Mouse (Mus musculus): Measurements from ENCODE around the gene Olfr1420.

DNA sequence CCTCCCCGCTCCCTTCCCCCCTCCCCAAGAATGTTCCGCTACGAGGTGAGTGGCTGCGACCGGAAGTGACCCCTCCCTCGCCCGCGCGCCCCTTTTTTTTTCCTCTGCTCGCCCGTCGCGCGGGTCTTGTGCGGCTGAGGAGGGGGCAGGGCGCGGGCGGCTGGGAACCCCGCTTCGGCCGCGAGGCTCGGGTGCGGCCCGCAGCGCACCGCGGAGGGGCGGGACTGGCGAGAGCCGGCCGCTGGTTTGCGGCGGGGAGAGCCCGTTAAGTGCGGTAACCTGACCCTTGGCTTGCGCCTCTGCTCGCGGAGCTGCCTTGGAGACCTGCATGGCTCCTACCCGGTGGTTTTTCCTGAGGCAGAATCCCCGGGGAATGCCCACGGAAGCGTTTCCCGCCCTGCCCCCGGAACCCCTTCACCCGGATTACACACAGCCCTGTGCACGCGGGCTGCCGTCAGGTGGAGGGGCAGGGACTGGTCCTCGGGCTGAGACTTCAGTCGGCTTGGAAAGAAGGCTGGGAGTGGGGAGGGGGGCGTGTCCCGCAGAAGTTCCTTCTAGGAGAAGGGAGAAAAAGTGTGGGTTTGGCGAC lies 26.3 kb downstream of the Olfr1420 start:
- no peak for TF ChIP-seq CTCF (IDR thresholded peaks at IDR 0.05; ENCODE audit: low read depth, low read length)
- no peak for TF ChIP-seq POLR2A (IDR thresholded peaks at IDR 0.05; ENCODE audit: borderline replicate concordance, low read depth, low read length)

All from bone marrow macrophage, adult 2 months (primary cell).